Comparison of ENCODE assay signal across 8 mouse cellular contexts in genomic region chr2:90677007-90677406, GRCm38 (mm10). TPM values are rescaled to one million over a fixed set of nuclear protein-coding genes. Genes with fewer than 3 reads are reported as not detected.
DNase-seq lines count a peak whose midpoint lies in the region; ATAC-seq lines count a peak whose summit lies in the region.

Nup160 (plus strand) TSS chr2:90677215.

- no peak for ATAC-seq in forebrain, embryonic 16.5 days
- ATAC-seq in midbrain, embryonic 15.5 days (replicated peaks), result no peak

- H3K36me3 ChIP-seq in forebrain, embryonic 16.5 days (ENCODE audit: control insufficient read depth, insufficient read depth), result no peaks in the 10 kb centered on the region
- H3K36me3 ChIP-seq in midbrain, embryonic 15.5 days (replicated peaks), result no peaks in the 10 kb centered on the region

- H3K27me3 ChIP-seq in forebrain, embryonic 16.5 days (replicated peaks; ENCODE audit: control insufficient read depth, insufficient read depth, low read length), result no peaks in the 10 kb centered on the region
- H3K27me3 ChIP-seq in midbrain, embryonic 15.5 days (replicated peaks), result no peaks in the 10 kb centered on the region

- no peak within 1 kb of the TSS for H3K9ac ChIP-seq in forebrain, embryonic 16.5 days (replicated peaks; ENCODE audit: low read depth, low read length)
- H3K9ac ChIP-seq in midbrain, embryonic 15.5 days, result no peak within 1 kb of the TSS

- H3K9me3 ChIP-seq in forebrain, embryonic 16.5 days (ENCODE audit: control insufficient read depth, low read length), result no peaks in the 10 kb centered on the region
- H3K9me3 ChIP-seq in midbrain, embryonic 15.5 days, result no peaks in the 10 kb centered on the region

- no peak within 1 kb of the TSS for H3K4me3 ChIP-seq in forebrain, embryonic 16.5 days (replicated peaks; ENCODE audit: low read length)
- no peak within 1 kb of the TSS for H3K4me3 ChIP-seq in midbrain, embryonic 15.5 days

- no peak within 1 kb of the TSS for H3K27ac ChIP-seq in forebrain, embryonic 16.5 days (ENCODE audit: low read length)
- no peak within 1 kb of the TSS for H3K27ac ChIP-seq in midbrain, embryonic 15.5 days

- H3K4me1 ChIP-seq in forebrain, embryonic 16.5 days (replicated peaks; ENCODE audit: control insufficient read depth, insufficient read depth, low read length), result peaks cover 13% of the 10 kb centered on the region
- peaks cover 18% of the 10 kb centered on the region for H3K4me1 ChIP-seq in midbrain, embryonic 15.5 days

- WGBS in forebrain, embryonic 16.5 days, result 67% methylated on average over 8 of the region's 8 CpGs
- WGBS in midbrain, embryonic 15.5 days, result 73% methylated on average over 8 of the region's 8 CpGs

- no peak for DNase-seq in layer of hippocampus, adult 18-20 months (ENCODE audit: low spot score in 2 of 2)
- no peak for DNase-seq in layer of hippocampus, adult 9-10 months (ENCODE audit: low spot score)
- DNase-seq in adrenal gland, adult 2 months, result no peak
- DNase-seq in layer of hippocampus, postnatal 25 days (ENCODE audit: extremely low spot score in 1 of 2, low spot score in 1 of 2), result no peak
- DNase-seq in embryo, embryonic 10 days (ENCODE audit: low spot score), result no peak
- no peak for DNase-seq in Muller cell, postnatal 12 days (ENCODE audit: inconsistent ontology term)

- H3K4me2 ChIP-seq in forebrain, embryonic 16.5 days (ENCODE audit: low read length), result no peak within 1 kb of the TSS
- no peak within 1 kb of the TSS for H3K4me2 ChIP-seq in midbrain, embryonic 15.5 days

RNA-seq across cellular contexts. Expression of gene Nup160, which starts in this region (rescaled TPM):
- total RNA-seq in layer of hippocampus, adult 18-20 months (2021), result 10 to 100 TPM; 11.5 to 17.4 TPM
- 10 to 100 TPM; 18.8 to 19.7 TPM for total RNA-seq in adrenal gland, adult 2 months (2021)
- polyA plus RNA-seq in adrenal gland, adult 2 months (2012; rRNA removed), result 1.3 and 2.1 TPM in 2 replicates
- 30.7 and 31.2 TPM in 2 replicates for polyA plus RNA-seq in forebrain, embryonic 16.5 days (2015; fragmentation: Nextera tagmentation; extraction: Ambion mirVana)
- 10 to 100 TPM; 16.4 to 17.9 TPM for total RNA-seq in layer of hippocampus, postnatal 25 days (2021)
- 25.1 and 28.9 TPM in 2 replicates for polyA plus RNA-seq in midbrain, embryonic 15.5 days (2015; fragmentation: Nextera tagmentation; extraction: Ambion mirVana)
